Mouse (Mus musculus) ES-E14 (cell line): ENCODE data around the gene Tnfsf13b. TPM values are rescaled to one million over a fixed set of nuclear protein-coding genes. Genes with fewer than 3 reads are reported as not detected.

ENCODE experiments used
- DNase-seq: peaks from one replicate; pipeline ENCODE4 v3.0.0-alpha.2; 2013; ENCODE audit warnings: low read depth, low spot score
- H3K27ac ChIP-seq: 2 replicates; pipeline ENCODE4 v1.5.1; 2012; ENCODE audit warnings: low read depth, mild to moderate bottlenecking, low read length, moderate library complexity, mixed read lengths; ENCODE audit not compliant: poor library complexity, insufficient read depth, severe bottlenecking
- H3K36me3 ChIP-seq: 2 replicates; pipeline ENCODE4 v1.6.1; 2012; ENCODE audit warnings: mild to moderate bottlenecking, low read length, moderate library complexity, mixed read lengths; ENCODE audit not compliant: control insufficient read depth, poor library complexity, insufficient read depth, severe bottlenecking
- H3K4me1 ChIP-seq, 2 experiments: fragments of 150-350 bp in 1 of 2; sonication (generic) in 1 of 2; 2 replicates each; pipeline ENCODE4 v1.6.1; 2012; ENCODE audit warnings: low read length in 2 of 2, mild to moderate bottlenecking in 1 of 2, mixed read lengths in 1 of 2; ENCODE audit not compliant: control insufficient read depth in 2 of 2, insufficient read depth in 2 of 2, poor library complexity in 1 of 2
- H3K4me3 ChIP-seq, 2 experiments: fragments of 150-350 bp in 1 of 2; sonication (generic) in 1 of 2; 2 replicates each; pipeline ENCODE4 v1.5.1; 2012; ENCODE audit warnings: low read length in 2 of 2, low read depth in 1 of 2, mild to moderate bottlenecking in 1 of 2, mixed read lengths in 1 of 2; ENCODE audit not compliant: insufficient read depth in 1 of 2, poor library complexity in 1 of 2, severe bottlenecking in 1 of 2
- H3K9ac ChIP-seq: 2 replicates; pipeline ENCODE4 v1.6.1; 2012; ENCODE audit warnings: low read depth, mild to moderate bottlenecking, low read length, mixed read lengths; ENCODE audit not compliant: poor library complexity, insufficient read depth, severe bottlenecking
- H3K9me3 ChIP-seq: fragments of 150-350 bp; sonication (generic); 2 replicates; pipeline ENCODE4 v1.6.1; 2012; ENCODE audit warnings: low read depth, mild to moderate bottlenecking, low read length; ENCODE audit not compliant: control insufficient read depth, insufficient read depth
- CHD2 ChIP-seq: IDR thresholded peaks from 2 replicates; pipeline ENCODE4 v1.6.1; 2014; ENCODE audit warnings: mild to moderate bottlenecking, low read depth, low read length, inconsistent platforms
- HCFC1 ChIP-seq: IDR thresholded peaks from 2 replicates; pipeline ENCODE4 v1.6.1; 2012; ENCODE audit warnings: low read length, inconsistent platforms, borderline replicate concordance; ENCODE audit not compliant: insufficient read depth
- MAFK ChIP-seq: IDR thresholded peaks from 2 replicates; pipeline ENCODE4 v1.6.1; 2014; ENCODE audit warnings: mild to moderate bottlenecking, low read depth, low read length, inconsistent platforms; ENCODE audit not compliant: insufficient read depth
- ZC3H11A ChIP-seq: IDR thresholded peaks from 2 replicates; pipeline ENCODE4 v1.6.1; 2012; ENCODE audit warnings: low read depth, mild to moderate bottlenecking, inconsistent platforms, low read length, borderline replicate concordance
- ZNF384 ChIP-seq: IDR thresholded peaks from 2 replicates; pipeline ENCODE4 v1.6.1; 2012; ENCODE audit warnings: low read depth, low read length, inconsistent platforms
- in situ Hi-C, 2 experiments: fragments of 600-800 bp; cut with MboI; formaldehyde crosslinking; loops; one replicate each; pipeline ENCODE4 v1.15.1; 2025; ENCODE audit warnings: low sequenced_read_pairs in 2 of 2, inconsistent platforms in 1 of 2; ENCODE audit not compliant: unreplicated experiment in 2 of 2
- total RNA-seq: library from RNA; depleted of rRNA; stranded (reverse); fragments of 300-350 nt; gene quantifications from 2 replicates; pipeline ENCODE4 v1.2.3, GENCODE M21; 2012

Tnfsf13b gene
- total RNA-seq, 1 experiment: 0.31 TPM

DNA sequence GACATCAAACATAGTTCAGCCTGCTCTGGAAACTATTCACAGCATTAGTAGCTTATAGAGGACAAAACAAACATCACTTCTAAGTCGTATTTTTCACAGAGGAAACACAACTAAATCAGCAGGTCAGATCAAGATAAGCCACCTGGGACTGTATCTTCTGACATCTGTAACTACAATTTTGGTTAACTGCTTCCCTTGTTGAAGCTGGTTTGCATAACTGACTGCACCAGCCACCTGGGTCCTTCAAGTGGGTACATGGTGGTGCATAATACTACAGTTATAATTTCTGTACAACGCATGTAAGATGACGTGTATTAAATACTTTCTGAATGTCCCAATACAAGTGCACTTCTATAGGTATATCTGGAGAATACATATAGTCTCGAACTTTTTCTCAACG is 31.0 kb upstream of the Tnfsf13b start:
- Histone ChIP-seq H3K4me3 (peak overlapping the region; percentile 75 to 82; a peak in 3 of 4 replicates), H3K9me3 (no peaks in the 10 kb centered on the region), H3K9ac (peak overlapping the region; percentile 22; the same call in 1 of the 2 replicates), H3K36me3 (peaks cover 9% of the 10 kb centered on the region), H3K4me1 (no peaks in the 10 kb centered on the region; a peak in 1 of 4 replicates), H3K27ac (no peak overlapping the region)
- no peak for DNase-seq
- TF ChIP-seq MAFK: no peak
- TF ChIP-seq ZNF384: no peak
- TF ChIP-seq ZC3H11A: no peak
- no peak for TF ChIP-seq HCFC1
- TF ChIP-seq CHD2: no peak
- in situ Hi-C loops: no loop called here

GRCm38 (mm10) chr8:9975898-9976611 is 30.2 kb upstream of the Tnfsf13b start:
- TF ChIP-seq CHD2 (no peak), ZC3H11A (no peak), HCFC1 (peak; percentile 77; the same call in 1 of the 2 replicates)
- in situ Hi-C loops: no loop called here
- H3K9ac ChIP-seq: peak overlapping the region; percentile 90
- H3K9me3 ChIP-seq: no peaks in the 10 kb centered on the region
- no peak overlapping the region for H3K27ac ChIP-seq
- peaks cover 9% of the 10 kb centered on the region for H3K36me3 ChIP-seq
- H3K4me3 ChIP-seq: peak overlapping the region; percentile 75 to 82
- DNase-seq: peak; percentile 91
- no peaks in the 10 kb centered on the region; a peak in 1 of 4 replicates for H3K4me1 ChIP-seq

- no peaks in the 10 kb centered on the region; a peak in 1 of 4 replicates for H3K4me1 ChIP-seq
- in situ Hi-C loops: no loop called here
- peak overlapping the region; percentile 80 to 81 for H3K4me3 ChIP-seq
- H3K36me3 ChIP-seq: peaks cover 7% of the 10 kb centered on the region
- H3K9ac ChIP-seq: peak overlapping the region; percentile 58
- no peaks in the 10 kb centered on the region for H3K9me3 ChIP-seq
- no peak for DNase-seq
- TF ChIP-seq ZNF384 (no peak), CHD2 (no peak)
- H3K27ac ChIP-seq: no peak overlapping the region
These were observed 29.3 kb upstream of the Tnfsf13b start for GRCm38 (mm10) chr8:9977016-9977415.

DNA sequence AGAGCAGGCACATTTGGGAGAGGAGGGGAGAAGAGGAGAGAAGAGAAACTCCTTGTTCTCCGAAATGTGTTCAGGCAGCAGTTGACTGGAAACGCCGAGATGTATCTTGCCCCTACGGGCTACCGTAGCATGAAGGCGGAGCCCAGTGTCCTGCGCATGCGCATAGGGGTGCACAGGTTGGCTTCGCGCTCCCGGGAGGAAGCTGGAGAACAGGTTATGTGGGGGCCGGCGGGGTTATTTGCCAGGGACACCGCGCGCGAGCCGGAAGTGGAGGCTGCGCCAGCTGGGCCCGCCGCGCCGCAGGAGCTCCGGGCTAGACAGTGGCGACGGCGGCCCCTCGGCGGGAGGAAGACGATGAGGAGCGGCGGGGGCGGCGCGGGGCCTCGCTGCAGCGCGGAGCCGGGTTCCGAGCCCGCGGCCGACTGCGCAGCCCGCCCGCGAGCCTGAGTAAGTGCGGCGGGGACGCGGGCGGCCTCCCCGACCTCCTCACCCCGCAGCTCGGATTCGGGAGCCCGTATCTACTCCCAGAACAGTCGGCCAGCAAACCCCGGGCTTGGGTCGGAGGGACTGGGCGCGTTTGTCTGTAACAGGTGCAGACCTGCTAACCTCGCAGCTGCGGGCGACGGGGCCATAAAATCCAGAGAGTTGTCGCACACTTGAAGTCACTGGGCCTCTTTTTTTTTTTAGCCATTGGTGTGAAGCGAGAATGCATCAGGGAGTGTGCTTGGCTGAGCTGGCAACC is 28.5 kb upstream of the Tnfsf13b start, which contains the start of the genes Lig4 and Abhd13:
Gene Lig4, minus strand, starts transcription at position 114 of the 742 bp plus-strand sequence.
Gene Abhd13, plus strand, starts transcription at position 135 of the 742 bp plus-strand sequence.
- no peak for TF ChIP-seq ZC3H11A
- peak; percentile 87 for TF ChIP-seq HCFC1
- no peak for TF ChIP-seq CHD2
- peaks cover 2% of the 10 kb centered on the region for H3K36me3 ChIP-seq
- DNase-seq: peak; percentile 94
- no peaks in the 10 kb centered on the region for H3K9me3 ChIP-seq
- in situ Hi-C loops: no loop called here
- H3K27ac ChIP-seq: no peak within 1 kb of the TSS
- no peaks in the 10 kb centered on the region; a peak in 1 of 4 replicates for H3K4me1 ChIP-seq
- H3K4me3 ChIP-seq: peak within 1 kb of the TSS; percentile 80 to 81
- H3K9ac ChIP-seq: peak within 1 kb of the TSS; percentile 94
